Mouse (Mus musculus) liver, embryonic 11.5 days (tissue): ENCODE data around the gene Prkce. TPM values are rescaled to one million over a fixed set of nuclear protein-coding genes. Genes with fewer than 3 reads are reported as not detected.

Experiments used
- ATAC-seq: fragments of 200-750 bp; cut with Nextera tagmentation; replicated peaks from 2 replicates; pipeline ENCODE4 v1.8.0; 2017; ENCODE audit warnings: moderate number of reproducible peaks, mild to moderate bottlenecking, moderate TSS enrichment, moderate library complexity; ENCODE audit not compliant: low FRiP score
- DNase-seq: peaks from one replicate; pipeline ENCODE4 v3.0.0-alpha.2; 2017; ENCODE audit warnings: low spot score
- H3K27ac ChIP-seq: fragments of 300-500 bp; sonication (generic); 2 replicates; pipeline ENCODE4 v1.5.1; 2014; ENCODE audit warnings: mild to moderate bottlenecking, low read depth, low read length, control low read depth
- H3K27me3 ChIP-seq: fragments of 300-500 bp; sonication (generic); replicated peaks from 2 replicates; pipeline ENCODE4 v1.6.1; 2014; ENCODE audit warnings: low read length, mixed read lengths; ENCODE audit not compliant: control insufficient read depth, insufficient read depth
- H3K36me3 ChIP-seq: fragments of 300-500 bp; sonication (generic); 2 replicates; pipeline ENCODE4 v1.6.1; 2014; ENCODE audit warnings: mild to moderate bottlenecking, low read length, moderate library complexity, mixed read lengths; ENCODE audit not compliant: control insufficient read depth, insufficient read depth
- H3K4me1 ChIP-seq: fragments of 300-500 bp; sonication (generic); replicated peaks from 2 replicates; pipeline ENCODE4 v1.6.1; 2014; ENCODE audit warnings: low read length, mixed read lengths; ENCODE audit not compliant: control insufficient read depth, insufficient read depth
- H3K4me2 ChIP-seq: fragments of 300-500 bp; sonication (generic); 2 replicates; pipeline ENCODE4 v1.6.1; 2014; ENCODE audit warnings: mild to moderate bottlenecking, control low read depth, moderate library complexity
- H3K4me3 ChIP-seq: fragments of 300-500 bp; sonication (generic); 2 replicates; pipeline ENCODE4 v1.5.1; 2014; ENCODE audit warnings: low read depth, low read length, control low read depth
- H3K9ac ChIP-seq: fragments of 300-500 bp; sonication (generic); 2 replicates; pipeline ENCODE4 v1.6.1; 2014; ENCODE audit warnings: low read depth, low read length, control low read depth
- H3K9me3 ChIP-seq: fragments of 300-500 bp; sonication (generic); 2 replicates; pipeline ENCODE4 v1.6.1; 2016; ENCODE audit warnings: low read length, inconsistent platforms, mixed read lengths; ENCODE audit not compliant: control insufficient read depth
- WGBS: fragments of 180-500 bp; shearing (Covaris S2); extraction: QIAGEN DNeasy Blood & Tissue Kit; methylation state at CpG from one replicate; pipeline ENCODE4 v1.1.7; 2014; 5-methylcytosine and 5-hydroxymethylcytosine counted together
- polyA plus RNA-seq: library from polyadenylated mRNA; unstranded; fragments of >200 nt; fragmentation: Nextera tagmentation; extraction: Ambion mirVana; gene quantifications from 2 replicates; pipeline ENCODE4 v1.2.1, GENCODE M21; 2014

Prkce gene
- polyA plus RNA-seq, 1 experiment from 2014 or later: 4.0 TPM

GRCm38 (mm10) chr17:86674971-86675370, 507.4 kb downstream of the Prkce start:
- 32% methylated on average over 2 of the region's 2 CpGs for WGBS
- no peak overlapping the region for H3K4me3 ChIP-seq
- H3K4me2 ChIP-seq: no peak overlapping the region
- H3K36me3 ChIP-seq: no peaks in the 10 kb centered on the region
- H3K9me3 ChIP-seq: no peaks in the 10 kb centered on the region
- DNase-seq (no peak), ATAC-seq (no peak)
- no peak overlapping the region for H3K9ac ChIP-seq
- peaks cover 11% of the 10 kb centered on the region for H3K27me3 ChIP-seq
- H3K4me1 ChIP-seq: no peaks in the 10 kb centered on the region
- no peak overlapping the region for H3K27ac ChIP-seq

GRCm38 (mm10) chr17:86676336-86676735, 508.8 kb downstream of the Prkce start:
- no peak overlapping the region for H3K4me3 ChIP-seq
- ATAC-seq (no peak), DNase-seq (no peak)
- no peaks in the 10 kb centered on the region for H3K4me1 ChIP-seq
- H3K27ac ChIP-seq: no peak overlapping the region
- H3K36me3 ChIP-seq: no peaks in the 10 kb centered on the region
- H3K9ac ChIP-seq: no peak overlapping the region
- 57% methylated on average over 5 of the region's 5 CpGs for WGBS
- H3K4me2 ChIP-seq: no peak overlapping the region
- H3K27me3 ChIP-seq: peaks cover 3% of the 10 kb centered on the region; the same call in 1 of the 2 replicates
- H3K9me3 ChIP-seq: no peaks in the 10 kb centered on the region

GRCm38 (mm10) chr17:86676909-86677308, 509.3 kb downstream of the Prkce start:
- no peaks in the 10 kb centered on the region for H3K9me3 ChIP-seq
- H3K9ac ChIP-seq: no peak overlapping the region
- no peak for DNase-seq
- H3K27me3 ChIP-seq: no peaks in the 10 kb centered on the region; the same call in 1 of the 2 replicates
- ATAC-seq: no peak
- H3K4me3 ChIP-seq: no peak overlapping the region
- H3K36me3 ChIP-seq: no peaks in the 10 kb centered on the region
- H3K27ac ChIP-seq: no peak overlapping the region
- 48% methylated on average over 4 of the region's 4 CpGs for WGBS
- no peak overlapping the region for H3K4me2 ChIP-seq
- no peaks in the 10 kb centered on the region for H3K4me1 ChIP-seq

GRCm38 (mm10) chr17:86685263-86685662, 517.7 kb downstream of the Prkce start:
- no peak overlapping the region for H3K4me2 ChIP-seq
- no peak overlapping the region for H3K9ac ChIP-seq
- H3K9me3 ChIP-seq: no peaks in the 10 kb centered on the region
- WGBS: 60% methylated on average over 4 of the region's 4 CpGs
- no peak overlapping the region for H3K4me3 ChIP-seq
- H3K36me3 ChIP-seq: no peaks in the 10 kb centered on the region
- H3K27me3 ChIP-seq: no peaks in the 10 kb centered on the region
- H3K27ac ChIP-seq: no peak overlapping the region
- ATAC-seq: no peak
- H3K4me1 ChIP-seq: no peaks in the 10 kb centered on the region
- no peak for DNase-seq

GRCm38 (mm10) chr17:86687021-86687420, 519.4 kb downstream of the Prkce start:
- no peak overlapping the region for H3K4me3 ChIP-seq
- H3K4me1 ChIP-seq: no peaks in the 10 kb centered on the region
- H3K36me3 ChIP-seq: no peaks in the 10 kb centered on the region
- no peak for ATAC-seq
- WGBS: 75% methylated on average over 3 of the region's 3 CpGs
- no peak overlapping the region for H3K9ac ChIP-seq
- no peaks in the 10 kb centered on the region for H3K9me3 ChIP-seq
- no peak overlapping the region for H3K27ac ChIP-seq
- no peak overlapping the region for H3K4me2 ChIP-seq
- no peak for DNase-seq
- H3K27me3 ChIP-seq: no peaks in the 10 kb centered on the region

GRCm38 (mm10) chr17:86690871-86691390, 523.3 kb downstream of the Prkce start:
- WGBS: 76% methylated on average over 2 of the region's 2 CpGs
- H3K36me3 ChIP-seq: no peaks in the 10 kb centered on the region
- ATAC-seq: no peak

GRCm38 (mm10) chr17:86697751-86698150, 530.2 kb downstream of the Prkce start:
- Histone ChIP-seq H3K4me2 (no peak overlapping the region), H3K27ac (no peak overlapping the region), H3K27me3 (no peaks in the 10 kb centered on the region), H3K4me3 (no peak overlapping the region), H3K36me3 (no peaks in the 10 kb centered on the region), H3K4me1 (no peaks in the 10 kb centered on the region), H3K9ac (no peak overlapping the region), H3K9me3 (no peaks in the 10 kb centered on the region)
- DNase-seq (no peak), ATAC-seq (no peak)
- WGBS: 80% methylated on average over 2 of the region's 2 CpGs

More at GRCm38 (mm10) chr17:86690871-86691390, 523.3 kb downstream of the Prkce start:
- H3K9me3 ChIP-seq: no peaks in the 10 kb centered on the region
- no peak overlapping the region for H3K27ac ChIP-seq
- no peak overlapping the region for H3K4me3 ChIP-seq
- no peaks in the 10 kb centered on the region for H3K27me3 ChIP-seq
- DNase-seq: no peak
- H3K9ac ChIP-seq: no peak overlapping the region
- H3K4me1 ChIP-seq: no peaks in the 10 kb centered on the region
- H3K4me2 ChIP-seq: no peak overlapping the region

- H3K27me3 ChIP-seq: no peaks in the 10 kb centered on the region
- H3K4me2 ChIP-seq: no peak overlapping the region
- H3K9ac ChIP-seq: no peak overlapping the region
- H3K4me3 ChIP-seq: no peak overlapping the region
- H3K36me3 ChIP-seq: no peaks in the 10 kb centered on the region
- DNase-seq (no peak), ATAC-seq (no peak)
- H3K9me3 ChIP-seq: no peaks in the 10 kb centered on the region
- no peak overlapping the region for H3K27ac ChIP-seq
- no peaks in the 10 kb centered on the region for H3K4me1 ChIP-seq
- 71% methylated on average over 4 of the region's 4 CpGs for WGBS
Measured at GRCm38 (mm10) chr17:86703336-86703735, 535.8 kb downstream of the Prkce start.

GRCm38 (mm10) chr17:86705236-86705635, 537.7 kb downstream of the Prkce start:
- H3K4me1 ChIP-seq: no peaks in the 10 kb centered on the region
- no peak overlapping the region for H3K4me3 ChIP-seq
- no peak overlapping the region for H3K4me2 ChIP-seq
- no peak for DNase-seq
- 70% methylated on average over 3 of the region's 3 CpGs for WGBS
- H3K36me3 ChIP-seq: no peaks in the 10 kb centered on the region
- H3K9ac ChIP-seq: no peak overlapping the region
- H3K9me3 ChIP-seq: no peaks in the 10 kb centered on the region
- no peaks in the 10 kb centered on the region for H3K27me3 ChIP-seq
- no peak for ATAC-seq
- no peak overlapping the region for H3K27ac ChIP-seq
